Mouse (Mus musculus): ENCODE measurements around the gene Utrn. TPM values are rescaled to one million over a fixed set of nuclear protein-coding genes. Genes with fewer than 3 reads are reported as not detected.

The Utrn gene
- polyA plus RNA-seq, 1 experiment = 29.9 TPM

DNA sequence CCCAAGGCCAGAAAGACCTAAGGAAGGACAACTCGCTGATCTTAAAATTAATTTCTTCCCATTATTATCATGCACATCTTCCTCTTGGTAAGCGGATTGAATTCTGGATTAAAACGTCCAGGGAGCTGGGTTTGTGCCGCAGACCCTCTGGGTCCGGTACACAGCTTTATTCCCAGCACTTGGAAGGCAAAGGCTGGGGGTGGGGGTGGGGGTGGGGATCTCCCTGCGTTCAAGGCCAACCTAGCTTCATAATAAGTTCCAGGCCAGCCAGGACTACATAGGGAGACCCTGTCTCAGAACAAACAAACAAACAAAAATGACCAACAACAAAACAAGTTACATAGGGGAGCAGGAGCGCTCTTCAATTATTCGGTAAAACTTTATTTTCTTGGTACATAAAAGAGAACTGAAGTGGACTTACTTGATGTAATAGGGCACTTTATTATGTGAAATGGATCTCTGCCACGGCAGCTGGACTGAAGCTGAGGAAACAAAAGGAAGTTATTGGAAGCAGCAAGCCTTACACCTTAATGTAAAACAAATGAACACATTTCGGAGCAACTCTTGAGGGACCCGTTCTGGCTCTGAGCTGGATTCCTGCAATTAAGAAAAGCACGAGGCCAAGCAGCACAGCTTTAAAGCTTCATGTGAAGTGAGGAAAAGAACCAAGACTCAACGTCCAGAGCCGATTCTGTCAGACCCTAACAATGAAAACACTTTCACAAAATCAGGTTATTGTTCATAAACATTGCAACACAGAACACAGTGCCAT lies 394.1 kb downstream of the Utrn start:
- DNase-seq (ENCODE audit: extremely low spot score in 1 of 2, low spot score in 1 of 2) = no peak

GRCm38 (mm10) chr10:12469391-12470057 lies 399.6 kb downstream of the Utrn start:
- no peak for DNase-seq (ENCODE audit: extremely low spot score in 1 of 2, low spot score in 1 of 2)

DNA sequence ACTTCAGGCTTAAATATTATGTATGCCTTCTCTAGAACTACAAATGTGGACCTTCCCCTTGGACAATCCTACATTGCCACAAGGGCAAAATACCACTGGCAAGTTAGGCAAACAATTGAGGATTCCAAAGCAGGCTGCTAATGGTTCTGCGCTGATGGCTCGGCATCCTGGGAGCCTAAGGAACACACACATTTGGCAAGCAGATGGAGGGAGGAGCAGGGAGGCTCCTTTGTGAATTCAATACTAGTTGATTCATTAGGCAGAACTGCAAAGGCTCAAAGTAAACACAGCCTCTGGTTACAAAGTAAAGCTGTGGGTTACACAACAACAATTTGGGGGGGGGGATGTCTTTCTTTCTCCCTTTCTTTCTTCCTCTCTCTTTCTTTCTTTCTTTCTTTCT lies 401.6 kb downstream of the Utrn start:
- DNase-seq (ENCODE audit: extremely low spot score in 1 of 2, low spot score in 1 of 2) = no peak

DNA sequence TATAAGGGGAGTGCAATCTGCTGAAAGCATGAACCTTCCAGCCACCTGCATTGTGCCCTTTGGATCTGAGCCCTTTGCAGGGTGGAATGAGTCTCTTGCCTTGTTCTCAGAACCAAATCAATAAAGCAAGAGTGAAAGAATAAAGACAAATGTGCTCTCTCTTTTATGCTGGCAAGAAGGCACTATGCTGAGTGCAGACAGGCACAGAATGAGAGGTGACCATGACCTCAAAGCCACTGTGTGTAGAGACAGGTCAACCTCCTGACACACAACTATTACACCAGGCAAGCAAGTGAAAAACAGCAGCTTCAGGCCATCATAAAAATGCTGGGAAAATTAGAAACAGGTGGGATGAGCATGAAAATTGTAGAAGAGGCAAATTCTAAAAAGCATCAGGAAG lies 408.2 kb downstream of the Utrn start:
- DNase-seq (ENCODE audit: extremely low spot score in 1 of 2, low spot score in 1 of 2) = no peak

- no peak for DNase-seq (ENCODE audit: extremely low spot score in 1 of 2, low spot score in 1 of 2)
These were observed 412.3 kb downstream of the Utrn start for GRCm38 (mm10) chr10:12456867-12457266.

- DNase-seq (ENCODE audit: extremely low spot score in 1 of 2, low spot score in 1 of 2) = no peak
These were observed 416.5 kb downstream of the Utrn start for GRCm38 (mm10) chr10:12452641-12453040.

DNA sequence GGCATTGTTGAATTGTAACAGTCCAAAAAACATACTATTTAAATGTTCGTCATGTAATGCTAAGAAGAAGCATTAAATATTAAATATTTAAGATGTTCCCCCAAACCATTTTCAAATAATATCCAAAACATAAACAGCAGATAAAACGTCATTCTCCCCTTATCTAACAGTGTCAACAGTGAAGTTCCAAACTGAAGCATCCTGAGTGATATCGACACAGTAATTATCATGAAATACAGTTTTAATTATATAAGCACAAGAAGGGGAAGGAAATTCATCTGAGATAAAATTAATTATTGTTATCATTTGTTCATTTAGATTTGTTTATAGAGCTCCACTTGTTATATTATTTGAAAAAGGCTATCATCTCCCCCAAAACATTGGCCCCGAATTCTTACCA lies 425.0 kb downstream of the Utrn start:
- no peak for DNase-seq (ENCODE audit: extremely low spot score in 1 of 2, low spot score in 1 of 2)

DNA sequence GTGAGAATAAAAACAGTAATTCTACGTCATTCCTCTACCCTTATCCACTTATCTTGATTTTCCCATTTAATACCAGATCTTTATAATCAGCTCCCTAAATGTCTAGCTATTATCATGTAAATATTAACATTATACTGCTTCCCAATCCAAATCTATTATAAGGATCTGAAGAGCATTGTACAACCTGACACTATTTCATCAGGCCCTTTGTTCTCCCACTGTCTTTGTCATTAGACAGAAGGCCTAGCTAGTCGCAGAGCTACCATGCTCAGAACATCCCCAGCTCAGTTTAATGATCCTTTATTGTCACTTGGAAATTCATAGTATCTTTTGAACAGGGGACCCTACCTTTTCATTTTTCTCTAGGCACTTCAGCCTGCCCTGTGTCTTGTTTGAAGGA lies 436.0 kb downstream of the Utrn start:
- DNase-seq (ENCODE audit: extremely low spot score in 1 of 2, low spot score in 1 of 2) = no peak

DNA sequence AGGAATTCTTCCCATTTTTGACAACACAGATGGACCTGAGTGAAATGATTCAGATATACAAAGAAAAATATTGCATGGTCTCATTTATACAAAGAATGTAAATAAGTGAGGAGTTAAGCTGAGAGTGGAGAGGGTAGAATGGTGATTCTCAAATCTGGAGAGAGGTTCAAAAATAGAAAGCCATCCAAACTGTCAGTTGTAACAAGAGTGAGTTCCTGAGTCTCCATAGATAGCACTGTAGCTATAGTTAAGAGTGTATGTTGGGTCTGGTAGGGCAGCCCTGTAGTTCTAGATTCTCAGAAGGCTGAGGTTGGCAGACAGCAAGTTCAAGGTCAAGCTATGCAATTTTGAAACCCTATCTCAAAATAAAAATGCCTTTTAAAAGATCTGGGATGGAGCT lies 438.8 kb downstream of the Utrn start:
- DNase-seq (ENCODE audit: extremely low spot score in 1 of 2, low spot score in 1 of 2) = no peak

DNA sequence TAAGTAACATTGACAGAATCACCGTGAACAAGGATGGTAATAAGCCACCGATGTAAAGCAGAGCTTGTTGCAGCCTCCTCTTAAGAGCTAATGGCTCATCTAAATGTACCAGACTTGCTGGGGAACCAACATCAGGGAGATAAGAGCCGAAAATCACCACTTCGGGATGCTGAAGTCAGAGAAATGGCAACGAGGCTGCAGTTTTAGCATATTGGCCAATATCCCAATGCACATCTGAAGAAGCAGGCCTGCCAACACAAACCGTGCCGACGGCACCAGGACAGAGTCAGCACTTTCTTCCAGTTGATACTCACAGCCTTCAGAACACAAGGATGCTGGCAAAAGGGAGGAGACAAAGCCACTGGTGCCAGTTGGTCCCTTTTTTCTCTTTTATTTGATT lies 442.3 kb downstream of the Utrn start:
- DNase-seq (ENCODE audit: extremely low spot score in 1 of 2, low spot score in 1 of 2) = peak in 1 of 2 experiments; percentile 12

DNA sequence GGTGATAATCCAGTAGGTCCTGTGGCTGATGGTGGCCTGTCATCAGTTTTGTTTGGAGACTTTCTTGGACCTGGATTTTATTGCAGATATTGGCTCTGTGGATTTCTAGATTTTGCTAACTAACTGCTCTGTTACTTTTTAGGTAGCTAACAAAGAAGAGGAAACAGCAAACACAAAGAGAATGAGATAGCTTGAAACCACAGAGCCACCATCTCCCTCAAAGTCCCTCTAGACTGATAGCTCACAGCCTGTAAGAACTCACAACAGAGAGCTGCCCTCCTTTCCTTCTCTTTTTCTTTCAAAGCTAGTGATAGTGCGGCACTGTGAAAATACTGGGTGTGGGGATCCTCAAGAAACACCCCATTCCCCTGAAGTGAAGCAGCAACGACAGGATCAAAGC lies 444.2 kb downstream of the Utrn start:
- no peak for DNase-seq (ENCODE audit: extremely low spot score in 1 of 2, low spot score in 1 of 2)

DNA sequence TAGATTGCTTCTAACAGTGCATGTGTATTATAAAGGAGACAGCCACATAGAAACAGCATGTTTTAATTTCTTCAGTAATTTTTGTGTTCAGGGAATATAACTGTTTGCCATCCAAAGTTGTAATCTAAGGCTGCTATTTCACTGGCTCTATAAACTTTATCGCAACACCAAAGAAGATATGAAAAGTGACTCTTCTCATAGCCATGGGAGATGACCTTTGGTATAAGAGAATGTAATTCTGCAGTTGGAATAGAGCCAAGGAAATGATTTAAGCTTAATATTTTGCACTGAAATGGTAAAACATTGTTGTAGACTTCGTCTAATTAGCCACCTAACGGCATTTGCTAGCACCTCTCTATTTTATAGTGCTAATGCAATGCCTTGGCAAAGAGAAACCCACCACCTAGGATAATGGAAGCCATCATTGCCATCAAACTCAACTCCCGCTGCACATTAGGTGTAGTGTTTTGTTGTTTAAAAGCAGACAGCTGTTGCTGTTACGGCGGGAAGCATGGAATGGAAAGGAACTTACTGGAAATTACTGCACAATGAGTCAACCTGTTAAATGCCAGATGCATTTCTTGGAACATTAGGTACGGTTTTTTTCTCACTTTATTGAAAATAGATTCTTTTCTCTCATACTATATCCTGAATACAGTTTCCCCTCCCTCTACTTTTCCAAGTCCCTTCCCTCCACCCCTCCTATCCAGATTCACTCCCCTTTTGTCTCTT lies 445.0 kb downstream of the Utrn start:
- DNase-seq (ENCODE audit: extremely low spot score in 1 of 2, low spot score in 1 of 2) = no peak

DNA sequence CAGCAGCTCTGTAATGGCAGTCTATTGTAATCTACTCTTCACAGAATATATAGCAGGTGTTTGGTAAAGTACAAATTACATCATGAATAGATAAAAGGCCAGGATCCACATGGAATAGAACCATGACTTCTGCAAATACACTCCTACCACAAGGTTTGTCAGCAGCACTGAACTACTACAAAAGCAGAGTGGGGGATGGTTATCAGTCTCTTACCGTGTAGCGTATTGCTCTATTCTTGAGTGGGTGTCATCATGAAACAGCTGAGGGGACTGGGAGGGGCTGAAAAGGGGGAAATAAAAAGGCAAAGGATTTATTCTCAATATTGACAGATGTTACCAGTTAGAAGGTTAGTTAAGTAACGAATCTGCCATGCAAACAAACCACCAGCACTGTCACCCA lies 454.2 kb downstream of the Utrn start:
- no peak for DNase-seq (ENCODE audit: extremely low spot score in 1 of 2, low spot score in 1 of 2)

GRCm38 (mm10) chr10:12406338-12407110 lies 462.6 kb downstream of the Utrn start:
- no peak for DNase-seq (ENCODE audit: extremely low spot score in 1 of 2, low spot score in 1 of 2)

- no peak for DNase-seq (ENCODE audit: extremely low spot score in 1 of 2, low spot score in 1 of 2)
These were observed 469.7 kb downstream of the Utrn start for GRCm38 (mm10) chr10:12399450-12399849.

DNA sequence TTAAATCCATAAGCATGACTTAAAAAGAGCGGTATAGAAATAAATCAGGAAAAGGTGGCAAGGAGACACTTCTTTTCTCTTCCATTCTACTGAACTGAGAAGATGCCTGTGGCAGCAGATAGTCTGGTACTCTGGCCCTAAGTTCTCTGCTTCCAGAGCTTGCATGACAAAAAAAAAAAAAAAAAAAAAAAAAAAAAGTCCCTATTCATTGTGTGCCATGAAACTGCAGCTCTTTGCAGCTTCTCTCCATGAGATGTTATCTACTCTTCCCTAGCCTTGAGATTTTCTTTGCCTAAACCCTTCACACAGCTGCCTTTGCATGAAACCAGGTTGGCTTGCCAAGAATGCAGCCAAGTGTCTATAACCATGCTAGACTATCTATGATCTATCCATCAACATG lies 489.0 kb downstream of the Utrn start:
- DNase-seq (ENCODE audit: extremely low spot score in 1 of 2, low spot score in 1 of 2) = no peak

GRCm38 (mm10) chr10:12379123-12379522 lies 490.0 kb downstream of the Utrn start:
- no peak for DNase-seq (ENCODE audit: extremely low spot score in 1 of 2, low spot score in 1 of 2)

DNA sequence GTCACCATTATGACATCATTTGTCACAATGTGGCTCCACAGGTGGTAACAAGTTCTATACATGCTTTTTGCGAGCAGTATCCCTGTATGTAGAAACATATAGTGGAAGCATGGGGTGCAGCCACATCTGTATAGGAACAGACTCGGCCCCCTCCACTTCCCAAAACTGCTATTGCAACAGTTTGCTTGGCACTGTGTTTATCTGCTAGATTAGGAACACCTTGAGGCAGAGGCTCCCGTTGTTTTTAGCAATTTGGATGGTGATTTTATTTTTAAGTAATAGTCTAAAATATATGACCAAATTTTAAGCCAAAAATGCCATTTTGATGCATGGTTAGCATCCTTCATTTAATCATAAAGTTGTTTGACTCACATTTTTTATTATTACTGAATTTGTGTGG lies 491.4 kb downstream of the Utrn start:
- no peak for DNase-seq (ENCODE audit: extremely low spot score in 1 of 2, low spot score in 1 of 2)

DNA sequence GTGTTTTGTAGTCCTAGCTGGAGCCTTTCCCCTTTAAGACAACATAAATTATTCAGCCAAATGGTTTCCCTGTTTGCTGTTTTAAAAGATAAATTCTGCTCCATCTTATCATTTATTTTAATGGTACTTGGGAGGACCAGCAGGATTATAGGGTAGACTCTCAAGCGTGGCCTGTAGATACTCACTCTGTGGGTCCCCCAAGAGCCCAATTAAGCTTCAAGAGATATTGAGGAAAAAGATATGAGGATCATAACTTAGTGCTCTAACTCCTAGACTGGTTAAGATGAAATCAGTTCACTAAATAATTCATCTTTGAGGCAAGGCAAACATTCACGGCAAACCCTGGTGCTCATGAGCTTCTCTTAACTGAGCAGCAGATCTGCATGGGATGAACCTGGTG lies 493.1 kb downstream of the Utrn start:
- DNase-seq (ENCODE audit: extremely low spot score in 1 of 2, low spot score in 1 of 2) = no peak

DNA sequence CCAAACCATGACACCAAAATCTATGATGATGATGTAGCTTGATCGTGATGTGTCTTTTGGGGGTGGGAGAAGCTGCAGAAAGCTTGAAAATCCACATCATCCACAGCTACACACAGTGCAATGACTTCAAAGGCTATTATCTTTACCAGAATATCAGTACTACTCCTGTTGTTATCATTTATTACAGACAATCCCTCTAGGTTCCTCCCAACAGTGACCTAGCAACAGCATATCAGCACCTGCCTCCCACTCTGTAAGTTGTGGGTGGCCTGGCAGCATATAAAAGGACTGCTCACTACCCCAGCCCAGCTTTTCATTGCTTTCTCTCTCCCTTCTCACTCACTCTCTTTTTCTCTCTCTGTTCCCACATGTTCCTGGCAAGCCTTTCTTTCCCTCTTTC lies 494.4 kb downstream of the Utrn start:
- no peak for DNase-seq (ENCODE audit: extremely low spot score in 1 of 2, low spot score in 1 of 2)

- DNase-seq (ENCODE audit: extremely low spot score in 1 of 2, low spot score in 1 of 2) = peak; percentile 14 to 33
These were observed 514.6 kb downstream of the Utrn start for GRCm38 (mm10) chr10:12354556-12354955.

All from frontal cortex, adult 2 months (tissue).